In the genomic region with DNA sequence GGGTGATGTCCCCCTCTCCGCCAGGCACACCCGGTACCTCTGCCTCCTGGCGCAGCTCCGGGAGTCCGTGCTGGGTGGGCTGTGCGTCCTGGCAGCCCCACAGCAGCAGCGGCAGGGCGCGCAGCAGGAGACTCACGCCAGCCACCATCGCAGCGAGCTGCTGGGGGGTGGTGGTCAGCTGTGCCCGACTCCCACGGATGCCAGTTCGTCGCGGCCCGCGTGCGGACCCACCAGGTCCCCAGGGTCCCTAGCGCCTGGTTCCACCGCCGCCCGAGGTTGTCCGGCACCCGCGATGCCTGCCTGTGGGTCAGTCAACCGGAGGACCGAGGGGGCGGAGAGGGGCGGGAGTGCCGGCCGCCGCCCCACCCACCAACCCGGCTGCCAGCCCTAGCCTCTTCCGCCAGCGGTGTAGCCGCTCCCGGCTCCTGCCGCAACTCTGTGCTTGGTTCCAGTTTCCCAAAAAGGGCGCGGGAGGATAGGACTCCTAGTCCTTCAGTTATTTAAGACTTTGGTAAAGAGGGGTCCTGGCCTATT, we compare ENCODE assay signal across 8 mouse cellular contexts. TPM values are rescaled to one million over a fixed set of nuclear protein-coding genes. Genes with fewer than 3 reads are reported as not detected.
DNase-seq lines count a peak whose midpoint lies in the region; ATAC-seq and TF ChIP-seq lines count a peak whose summit lies in the region.

A gene (minus strand): TSS at position 361 of the 534 bp plus-strand sequence.

- H3K9ac ChIP-seq in embryonic facial prominence, embryonic 15.5 days = peak within 1 kb of the TSS; percentile 55
- peak within 1 kb of the TSS; percentile 83 for H3K9ac ChIP-seq in heart, embryonic 16.5 days (ENCODE audit: low read length)
- H3K9ac ChIP-seq in stomach, postnatal 0 days (ENCODE audit: low read length) = peak within 1 kb of the TSS; percentile 79

- peaks cover 40% of the 10 kb centered on the region for H3K4me1 ChIP-seq in embryonic facial prominence, embryonic 15.5 days
- H3K4me1 ChIP-seq in heart, embryonic 16.5 days (ENCODE audit: control insufficient read depth, insufficient read depth, low read length) = peaks cover 33% of the 10 kb centered on the region
- 0 out of 2 replicates have a peak, but pooled peaks cover 3% of the 10 kb centered on the region for H3K4me1 ChIP-seq in stomach, postnatal 0 days (replicated peaks; ENCODE audit: control insufficient read depth, insufficient read depth)

- H3K9me3 ChIP-seq in embryonic facial prominence, embryonic 15.5 days (replicated peaks) = no peaks in the 10 kb centered on the region
- H3K9me3 ChIP-seq in heart, embryonic 16.5 days (replicated peaks; ENCODE audit: control insufficient read depth, low read length) = no peaks in the 10 kb centered on the region
- no peaks in the 10 kb centered on the region for H3K9me3 ChIP-seq in stomach, postnatal 0 days (ENCODE audit: control insufficient read depth, low read length)

- DNase-seq in CD4-positive helper T cell, adult 2 months (ENCODE audit: low read depth, low spot score) = peak; percentile 9
- DNase-seq in adipocyte (ENCODE audit: low spot score) = peak; percentile 68
- DNase-seq in kidney, postnatal 14 days = peak; percentile 84
- DNase-seq in stomach, postnatal 0 days (ENCODE audit: low spot score) = peak; percentile 80
- no peak for DNase-seq in right cerebral cortex, postnatal 25 days

- ATAC-seq in embryonic facial prominence, embryonic 15.5 days (ENCODE audit: insufficient number of reproducible peaks, low FRiP score, low TSS enrichment, low read depth) = peak; percentile 39; the same call in 1 of the 2 replicates
- ATAC-seq in heart, embryonic 16.5 days (replicated peaks; ENCODE audit: extremely low read depth, insufficient read depth, low FRiP score) = peak; percentile 56; the same call in 1 of the 2 replicates
- ATAC-seq in stomach, postnatal 0 days (ENCODE audit: low FRiP score, low TSS enrichment) = peak; percentile 76

- under 1% methylated on average over 41 of the region's 42 CpGs for WGBS in embryonic facial prominence, embryonic 15.5 days
- under 1% methylated on average over 33 of the region's 42 CpGs for WGBS in heart, embryonic 16.5 days
- 3% methylated on average over 42 of the region's 42 CpGs for WGBS in macrophage (ENCODE audit: missing documents)
- WGBS in stomach, postnatal 0 days = under 1% methylated on average over 36 of the region's 42 CpGs

- no peak within 1 kb of the TSS for H3K27ac ChIP-seq in embryonic facial prominence, embryonic 15.5 days (replicated peaks)
- H3K27ac ChIP-seq in heart, embryonic 16.5 days (ENCODE audit: low read length) = peak within 1 kb of the TSS; percentile 15
- H3K27ac ChIP-seq in macrophage = no peak within 1 kb of the TSS
- peak within 1 kb of the TSS; percentile 83 for H3K27ac ChIP-seq in stomach, postnatal 0 days (replicated peaks)

- no peak for TF ChIP-seq EP300 in stomach, postnatal 0 days (optimal IDR thresholded peaks at IDR 0.05)

- TF ChIP-seq CTCF in stomach, postnatal 0 days (IDR thresholded peaks at IDR 0.05; ENCODE audit: low read depth) = no peak

- H3K4me3 ChIP-seq in embryonic facial prominence, embryonic 15.5 days (replicated peaks) = peak within 1 kb of the TSS; percentile 62
- H3K4me3 ChIP-seq in heart, embryonic 16.5 days (ENCODE audit: low read length) = peak within 1 kb of the TSS; percentile 70
- H3K4me3 ChIP-seq in macrophage (ENCODE audit: inconsistent target) = peak within 1 kb of the TSS; percentile 29; the same call in 1 of the 2 replicates
- H3K4me3 ChIP-seq in stomach, postnatal 0 days (ENCODE audit: low read depth, low read length) = peak within 1 kb of the TSS; percentile 66

- H3K79me2 ChIP-seq in macrophage (ENCODE audit: inconsistent target) = no peaks in the 10 kb centered on the region

- H3K36me3 ChIP-seq in embryonic facial prominence, embryonic 15.5 days = no peaks in the 10 kb centered on the region
- no peaks in the 10 kb centered on the region for H3K36me3 ChIP-seq in heart, embryonic 16.5 days (ENCODE audit: control insufficient read depth, insufficient read depth)
- H3K36me3 ChIP-seq in macrophage (ENCODE audit: inconsistent target) = no peaks in the 10 kb centered on the region
- no peaks in the 10 kb centered on the region for H3K36me3 ChIP-seq in stomach, postnatal 0 days (ENCODE audit: control insufficient read depth, insufficient read depth, low read length)

- peaks cover 20% of the 10 kb centered on the region; the same call in 1 of the 2 replicates for H3K27me3 ChIP-seq in embryonic facial prominence, embryonic 15.5 days
- peaks cover 20% of the 10 kb centered on the region for H3K27me3 ChIP-seq in heart, embryonic 16.5 days (ENCODE audit: control insufficient read depth, insufficient read depth, low read length)
- H3K27me3 ChIP-seq in stomach, postnatal 0 days (ENCODE audit: control insufficient read depth, insufficient read depth, low read length) = no peaks in the 10 kb centered on the region

- peak within 1 kb of the TSS; percentile 95 for H3K4me2 ChIP-seq in embryonic facial prominence, embryonic 15.5 days (replicated peaks)
- H3K4me2 ChIP-seq in heart, embryonic 16.5 days (ENCODE audit: low read depth, low read length) = peak within 1 kb of the TSS; percentile 85
- peak within 1 kb of the TSS; percentile 95 for H3K4me2 ChIP-seq in stomach, postnatal 0 days (replicated peaks; ENCODE audit: low read depth)

RNA-seq across cellular contexts. Expression of the gene that starts here (rescaled TPM):
- 2.6 and 3.2 TPM in 2 replicates for polyA plus RNA-seq in embryonic facial prominence, embryonic 15.5 days (2015; fragmentation: Nextera tagmentation; extraction: Ambion mirVana)
- 3.5 TPM in 2 replicates for polyA plus RNA-seq in heart, embryonic 16.5 days (2015; fragmentation: Nextera tagmentation; extraction: Ambion mirVana)
- total RNA-seq in macrophage (2018; cell fraction: chromatin; rRNA removed) = 1 to 10 TPM in 2 of 26 experiments, under 1 TPM in 18, not detected in 6; 0.26 to 2.0 (median 0.54) TPM
- under 1 TPM; 0.18 to 0.85 (median 0.55) TPM for total RNA-seq in macrophage (2018; cell fraction: cytosol; rRNA removed)
- 1 to 10 TPM in 13 of 26 experiments, under 1 TPM in 13; 0.16 to 2.6 (median 1.1) TPM for total RNA-seq in macrophage (2018; cell fraction: nucleus; rRNA removed)
- 0.13 to 0.46 TPM (median 0.22 TPM) in 3 replicates for polyA plus RNA-seq in macrophage (2018)
- 5.6 and 6.4 TPM in 2 replicates for polyA plus RNA-seq in stomach, postnatal 0 days (2015; fragmentation: Nextera tagmentation; extraction: Ambion mirVana)

Comparison
In these comparisons a context has a peak if more than half of its experiments do, and no peak if none do; other contexts are left out.
1. H3K27ac ChIP-seq: peak in heart, embryonic 16.5 days (single experiment) and stomach, postnatal 0 days (single experiment); none in embryonic facial prominence, embryonic 15.5 days (single experiment) and macrophage (single experiment).
2. Peak in every context shown above with its lines, with median percentiles within 50 percentile points of each other: ATAC-seq, H3K4me2 ChIP-seq, H3K4me3 ChIP-seq and H3K9ac ChIP-seq.